8 mouse cellular contexts compared by ENCODE assay signal in the genomic region with DNA sequence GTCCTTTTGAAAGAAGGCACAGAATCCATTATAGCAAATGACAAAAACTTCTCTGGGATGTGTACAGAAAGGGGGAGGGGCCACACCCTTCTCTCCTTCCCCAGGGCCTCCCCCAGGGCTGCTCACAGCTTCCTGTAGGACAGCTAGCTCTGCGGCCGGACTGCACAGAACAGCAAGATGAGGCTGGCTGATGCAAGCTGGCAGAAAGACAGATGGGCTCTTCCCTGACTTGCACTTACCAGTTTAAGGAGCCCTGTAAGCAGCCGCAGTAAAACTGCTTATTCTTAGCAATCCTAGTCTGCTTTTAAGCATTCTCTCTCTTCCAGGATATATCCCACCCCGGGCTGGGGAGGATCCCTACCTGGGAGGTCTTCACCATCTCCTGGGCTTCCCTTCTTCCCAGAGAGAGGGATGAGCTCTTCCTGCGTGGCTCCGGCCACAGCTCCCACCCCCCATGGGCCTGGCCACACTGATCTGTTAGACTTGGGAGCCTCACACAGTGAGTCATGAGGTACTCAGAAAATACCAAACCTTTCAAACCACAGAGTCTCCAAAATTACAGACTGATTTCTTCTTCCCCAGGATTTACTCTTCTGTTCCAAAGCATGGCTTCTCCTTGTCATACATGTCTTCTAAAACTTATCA.
A peak's percentile ranks its signal among the peaks of the same experiment; 100 is the strongest.
DNase-seq lines count a peak whose midpoint lies in the region; TF ChIP-seq lines count a peak whose summit lies in the region.

No protein-coding gene starts in this region.

- no peak for DNase-seq in left cerebral cortex, adult 2 months (ENCODE audit: extremely low spot score in 1 of 2, low spot score in 2 of 2)
- DNase-seq in left cerebral cortex, adult 8-10 months (ENCODE audit: low spot score in 2 of 2), result no peak
- DNase-seq in ZHBTc4 (ENCODE audit: low read depth, low spot score), result peak; percentile 18
- peak; percentile 18 for DNase-seq in fibroblast of lung, adult 2 months (ENCODE audit: low read depth)
- peak; percentile 63 for DNase-seq in kidney, postnatal 10 days
- DNase-seq in testis, postnatal 14 days (ENCODE audit: low spot score), result peak; percentile 28
- DNase-seq in frontal cortex, postnatal 14 days (ENCODE audit: low spot score in 2 of 2), result no peak
- no peak for DNase-seq in layer of hippocampus, postnatal 14 days (ENCODE audit: low spot score in 2 of 2)

- intact Hi-C loops in left cerebral cortex, adult 2 months (cut with DNase I), result no loop called here

- H3K4me3 ChIP-seq in left cerebral cortex, adult 2 months, result no peak overlapping the region

- peak overlapping the region; percentile 73 for H3K27ac ChIP-seq in left cerebral cortex, adult 2 months

- no peak for TF ChIP-seq CTCF in left cerebral cortex, adult 2 months (IDR thresholded peaks at IDR 0.05)

Comparison
In these comparisons a context has a peak if more than half of its experiments do, and no peak if none do; other contexts are left out.
1. DNase-seq: peak in ZHBTc4 (single experiment), fibroblast of lung, adult 2 months (single experiment), kidney, postnatal 10 days (single experiment) and testis, postnatal 14 days (single experiment); none in left cerebral cortex, adult 2 months (0 of 2), left cerebral cortex, adult 8-10 months (0 of 2), frontal cortex, postnatal 14 days (0 of 2) and layer of hippocampus, postnatal 14 days (0 of 2).